Mouse (Mus musculus) ovary, postnatal 14 days (tissue): Measurements from ENCODE around the gene Mast4.

ENCODE experiments used
- DNase-seq: peaks from one replicate; pipeline ENCODE4 v3.0.0; 2022; ENCODE audit warnings: low spot score

Gene Mast4

DNA sequence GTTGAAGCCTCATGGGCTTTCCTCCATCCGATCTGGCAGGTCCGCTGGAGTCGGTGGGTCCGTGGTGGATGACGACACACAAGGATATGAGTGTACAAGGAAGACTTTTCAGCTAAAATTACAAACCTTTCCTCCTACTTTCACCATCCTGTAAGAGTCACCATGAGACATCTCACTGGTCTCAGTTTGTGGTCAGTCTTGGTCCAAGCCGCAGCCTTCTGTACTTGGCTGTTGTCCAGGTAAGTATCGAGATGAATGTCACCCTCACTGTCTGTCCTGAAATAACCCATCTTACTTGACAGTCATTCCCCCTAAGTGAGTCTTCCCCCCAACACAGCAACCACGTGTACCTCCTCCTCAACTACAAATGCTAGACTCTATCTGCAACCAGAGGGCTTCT lies 94.6 kb downstream of the Mast4 start:
- DNase-seq, result no peak

DNA sequence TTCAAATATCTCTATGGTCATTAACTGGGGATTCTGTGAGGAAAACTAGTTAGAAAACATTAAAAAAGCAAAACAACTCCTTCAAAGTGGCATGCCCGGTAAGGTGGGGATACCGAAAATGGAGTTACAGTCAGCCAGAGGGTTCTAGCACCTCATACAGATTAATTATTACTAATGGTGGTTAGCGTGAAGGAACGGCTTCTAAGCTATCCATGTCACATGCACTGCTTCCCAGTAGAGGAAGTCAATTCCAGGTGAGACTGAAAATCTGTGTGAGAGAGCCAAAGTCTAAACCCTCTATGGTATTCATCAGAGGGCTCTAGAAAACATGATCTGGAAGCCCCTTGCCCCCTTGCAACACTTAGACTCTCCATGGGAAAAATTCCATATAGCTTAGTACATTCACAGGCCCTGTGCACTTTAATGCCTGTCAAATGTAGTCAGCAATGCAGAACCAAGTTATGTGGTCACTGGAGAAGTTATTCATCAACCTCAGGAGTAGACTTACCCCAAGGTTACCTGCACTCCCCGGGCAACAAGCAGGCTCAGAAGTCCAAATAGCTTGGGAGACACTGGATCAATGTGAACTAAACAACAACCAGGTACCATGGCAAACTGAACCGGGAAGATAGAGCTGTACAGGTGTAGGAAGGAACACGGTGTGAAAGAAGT lies 96.1 kb downstream of the Mast4 start:
- no peak for DNase-seq

DNA sequence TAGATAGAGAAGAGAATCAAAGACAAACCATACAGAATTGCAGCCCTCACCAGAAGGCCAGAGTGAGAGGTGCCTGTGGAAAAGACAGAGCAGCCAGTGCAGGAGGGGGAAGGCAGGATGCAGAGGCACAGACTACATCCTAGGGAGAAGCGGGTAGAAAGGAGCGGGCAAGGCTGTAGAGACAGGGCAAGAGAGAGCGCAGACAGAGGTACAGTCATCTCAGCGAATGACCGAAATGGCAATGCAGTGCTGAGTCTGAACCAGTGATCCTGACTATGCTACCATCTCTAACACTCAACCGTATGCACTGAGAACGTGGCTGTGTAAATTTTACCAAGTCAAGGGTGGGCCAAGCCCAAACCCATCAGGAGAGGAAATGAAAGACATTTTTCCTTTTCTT lies 102.1 kb downstream of the Mast4 start:
- DNase-seq, result no peak

DNA sequence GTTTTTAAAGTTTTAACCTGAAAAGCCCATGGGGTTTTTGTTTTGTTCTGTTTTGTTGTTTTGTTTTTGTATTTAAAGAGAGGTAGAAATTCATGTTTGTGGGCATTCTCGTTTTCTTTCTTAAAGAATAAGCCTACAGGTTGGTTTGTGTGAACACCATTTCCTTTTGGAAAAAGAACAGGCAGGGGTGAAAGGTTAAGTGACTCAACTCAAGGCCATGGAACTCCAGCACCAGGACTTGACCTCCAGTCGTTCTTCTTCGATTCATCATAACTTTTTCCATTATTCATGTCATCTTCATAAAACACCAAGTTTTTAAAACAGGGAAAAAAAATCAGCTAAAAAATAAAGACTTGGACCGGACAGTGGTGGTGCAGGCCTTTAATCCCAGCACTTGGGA lies 105.2 kb downstream of the Mast4 start:
- DNase-seq, result no peak

DNA sequence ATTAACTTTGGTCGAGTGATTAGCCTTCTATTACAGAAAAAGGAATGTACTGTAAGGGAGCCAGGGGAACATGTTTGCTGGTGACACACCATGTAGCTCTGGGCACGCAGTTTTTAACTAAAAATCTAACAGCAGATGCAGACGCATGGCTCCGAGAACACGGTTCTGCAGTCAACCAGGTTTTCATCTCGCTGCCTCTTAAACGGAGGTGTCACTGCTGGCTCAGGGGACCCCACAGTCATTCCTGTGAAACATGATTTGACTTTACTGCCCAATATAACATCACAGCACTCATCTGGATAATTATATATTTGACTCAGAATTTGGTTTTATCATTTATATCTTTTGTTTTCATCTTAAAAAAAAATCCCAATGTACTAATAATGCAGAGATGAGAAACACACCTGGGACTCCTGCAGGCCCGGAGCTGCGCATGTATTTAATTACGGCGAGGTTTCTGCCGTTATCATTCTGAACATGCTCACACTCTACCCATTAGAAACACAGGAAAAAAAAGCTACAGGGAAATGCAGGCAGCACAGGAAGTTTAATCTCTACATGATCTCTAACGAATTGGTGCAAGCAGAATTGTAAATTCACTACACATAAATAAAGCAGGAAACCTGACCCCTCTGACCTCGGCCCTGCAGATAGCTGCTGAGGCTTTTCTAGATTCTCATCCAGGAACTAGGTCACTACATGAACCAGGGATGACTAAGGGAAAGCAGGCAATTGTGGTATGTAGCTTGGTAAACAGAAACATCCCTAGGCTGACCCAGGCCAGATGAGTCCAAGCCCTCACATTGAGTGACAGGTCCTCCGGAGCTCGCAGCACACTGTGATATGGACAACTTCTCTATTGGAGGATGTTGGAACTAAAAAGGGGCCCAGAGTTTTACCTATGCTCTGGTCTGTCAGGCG lies 108.1 kb downstream of the Mast4 start:
- DNase-seq, result no peak

GRCm38 (mm10) chr13:103225217-103225894 lies 108.9 kb downstream of the Mast4 start:
- no peak for DNase-seq

- no peak for DNase-seq
These were observed 113.7 kb downstream of the Mast4 start for GRCm38 (mm10) chr13:103220479-103221064.

- DNase-seq, result no peak
These were observed 114.3 kb downstream of the Mast4 start for GRCm38 (mm10) chr13:103219999-103220398.

GRCm38 (mm10) chr13:103217486-103217885 lies 116.8 kb downstream of the Mast4 start:
- no peak for DNase-seq

DNA sequence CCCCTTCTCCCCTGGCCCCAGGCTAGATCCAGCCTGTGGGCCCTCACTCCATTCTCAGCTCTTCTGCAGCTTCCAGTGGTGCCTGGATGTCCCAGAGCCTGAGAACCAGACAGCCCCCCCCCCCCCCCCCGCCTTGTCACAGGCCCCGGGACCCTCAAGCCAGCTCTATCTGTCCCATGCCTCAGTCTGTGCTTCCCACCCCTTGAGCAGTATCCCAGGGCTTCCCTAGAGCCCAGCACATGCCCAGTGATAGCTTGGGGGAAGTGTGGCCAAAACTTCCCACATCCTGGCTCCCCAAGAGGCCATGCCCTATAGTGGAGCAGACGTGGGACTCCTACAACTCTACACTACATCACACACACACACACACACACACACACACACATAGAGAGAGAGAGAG lies 119.8 kb downstream of the Mast4 start:
- no peak for DNase-seq

DNA sequence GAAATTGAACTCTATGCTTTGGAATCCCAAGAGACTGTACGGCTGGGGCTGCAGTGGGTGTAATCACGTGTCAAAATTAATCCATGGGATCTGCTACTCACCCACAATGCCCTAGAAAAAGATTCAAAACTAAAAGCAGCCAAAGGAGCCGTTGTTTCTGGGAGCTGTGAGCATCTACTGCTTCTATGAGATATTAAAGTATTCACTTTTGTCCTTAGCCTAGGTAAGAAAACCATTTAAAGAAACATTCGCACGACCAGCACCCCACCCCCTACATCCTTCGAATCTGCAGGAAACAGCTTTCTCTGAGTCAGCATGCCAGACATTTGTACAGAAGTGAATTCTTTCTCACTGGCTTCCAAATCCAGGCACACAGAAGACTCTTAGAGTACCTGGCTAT lies 122.3 kb downstream of the Mast4 start:
- no peak for DNase-seq

DNA sequence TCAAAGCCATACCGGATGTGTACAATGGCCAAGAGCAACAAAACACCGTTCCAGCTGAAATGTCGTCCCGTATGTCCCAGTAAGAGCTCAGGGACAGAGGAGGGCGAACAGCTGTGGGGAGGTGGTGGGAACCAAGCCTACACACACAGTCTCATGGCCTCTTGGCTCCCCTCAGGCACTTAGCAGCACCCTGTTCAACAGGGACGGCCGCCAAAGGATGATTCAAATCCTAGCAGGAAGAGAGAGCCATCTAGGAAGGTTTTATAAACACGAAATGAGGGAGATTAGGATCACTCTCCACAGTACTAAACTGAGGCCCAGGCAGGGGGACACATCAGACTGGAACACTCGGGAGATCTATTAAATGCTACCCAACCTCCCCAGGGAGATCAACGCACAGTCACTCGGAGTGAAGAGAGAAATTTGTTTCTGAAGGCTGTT lies 122.8 kb downstream of the Mast4 start:
- DNase-seq, result peak; percentile 25

- DNase-seq, result no peak
These were observed 123.6 kb downstream of the Mast4 start for GRCm38 (mm10) chr13:103210746-103211145.

GRCm38 (mm10) chr13:103207199-103207598 lies 127.1 kb downstream of the Mast4 start:
- DNase-seq, result no peak

- DNase-seq, result no peak
These were observed 127.7 kb downstream of the Mast4 start for GRCm38 (mm10) chr13:103206644-103207043.

DNA sequence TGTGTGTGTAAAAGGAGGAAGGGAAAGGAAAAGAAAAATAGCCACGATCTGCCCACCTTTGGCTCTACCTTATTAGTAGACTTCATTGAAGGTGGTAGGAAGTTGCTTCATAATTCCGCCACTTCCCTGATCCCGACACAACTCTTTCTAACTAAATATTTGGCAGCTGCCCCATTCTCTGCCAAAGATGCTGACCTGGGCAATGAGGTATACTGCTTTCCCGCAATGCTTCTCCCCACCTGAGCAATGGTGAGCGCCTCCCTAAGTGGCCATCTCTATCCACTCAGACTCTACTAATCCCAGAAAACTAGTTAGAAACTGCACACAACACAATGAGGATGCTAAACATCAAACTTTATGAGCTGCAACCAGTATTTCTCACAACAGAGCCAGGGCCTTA lies 129.1 kb downstream of the Mast4 start:
- no peak for DNase-seq

DNA sequence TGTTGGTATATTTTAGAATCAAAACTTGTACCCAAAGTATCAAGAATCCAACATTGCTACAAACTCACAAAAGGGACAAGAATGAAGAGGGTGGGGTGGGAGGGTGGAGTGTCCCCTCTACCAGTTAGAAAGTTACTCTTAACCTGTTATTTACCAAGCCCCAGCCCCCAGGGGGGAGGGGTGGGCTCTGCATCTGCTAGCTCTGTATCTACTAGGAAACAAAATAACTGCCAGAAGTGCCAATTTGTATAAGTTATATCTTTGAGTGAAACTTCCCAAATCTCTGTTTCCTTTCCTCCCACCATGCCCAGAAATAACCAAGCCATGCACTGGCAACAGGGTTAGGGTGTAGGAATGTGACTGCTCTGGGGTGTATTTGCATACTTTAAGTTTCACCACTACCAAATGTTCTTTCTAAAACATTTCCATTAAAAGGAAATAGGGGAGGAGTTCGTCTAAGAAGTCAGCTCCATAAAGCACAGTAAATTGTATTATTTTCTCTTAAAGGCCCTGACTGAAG lies 130.9 kb downstream of the Mast4 start:
- DNase-seq, result no peak

GRCm38 (mm10) chr13:103201016-103201760 lies 133.1 kb downstream of the Mast4 start:
- no peak for DNase-seq

- no peak for DNase-seq
These were observed 134.3 kb downstream of the Mast4 start for GRCm38 (mm10) chr13:103199823-103200660.

- no peak for DNase-seq
These were observed 135.9 kb downstream of the Mast4 start for GRCm38 (mm10) chr13:103198210-103198940.
